Mouse (Mus musculus) embryonic fibroblast, embryonic 13.5 days (primary cell): Measurements from ENCODE around the gene Hba-x. TPM values are rescaled to one million over a fixed set of nuclear protein-coding genes. Genes with fewer than 3 reads are reported as not detected.
A peak's percentile ranks its signal among the peaks of the same experiment; 100 is the strongest.

ENCODE experiments used
- H3K27ac ChIP-seq: 2 replicates; pipeline ENCODE4 v1.5.1; 2012; ENCODE audit warnings: low read length, control low read depth, inconsistent platforms; ENCODE audit not compliant: insufficient read depth
- H3K4me1 ChIP-seq: 2 replicates; pipeline ENCODE4 v1.6.1; 2011; ENCODE audit warnings: low read length; ENCODE audit not compliant: control insufficient read depth, insufficient read depth
- H3K4me3 ChIP-seq: 2 replicates; pipeline ENCODE4 v1.5.1; 2011; ENCODE audit warnings: mild to moderate bottlenecking, control low read depth, low read length; ENCODE audit not compliant: insufficient read depth
- CTCF ChIP-seq: IDR thresholded peaks from 2 replicates; pipeline ENCODE4 v1.5.1; 2011; ENCODE audit warnings: mild to moderate bottlenecking, control low read depth, low read length, moderate library complexity, borderline replicate concordance; ENCODE audit not compliant: insufficient read depth
- POLR2A ChIP-seq: IDR thresholded peaks from 2 replicates; pipeline ENCODE4 v1.6.1; 2011; ENCODE audit warnings: low read depth, mild to moderate bottlenecking, control low read depth, low read length, moderate library complexity
- polyA plus RNA-seq: library from polyadenylated mRNA; stranded (reverse); fragments of >200 nt; gene quantifications from 2 replicates; pipeline ENCODE4 v1.2.4, GENCODE M21; 2011; ENCODE audit warnings: low read depth; ENCODE audit not compliant: missing spikeins, insufficient read length

Hba-x gene
- polyA plus RNA-seq, 1 experiment: not detected

- H3K27ac ChIP-seq: peak overlapping the region; percentile 73; the same call in 1 of the 2 replicates
- TF ChIP-seq CTCF (no peak), POLR2A (no peak)
- 0 out of 2 replicates have a peak overlapping the region, but pooled peaks have one; percentile 9 for H3K4me3 ChIP-seq
- peaks cover 30% of the 10 kb centered on the region for H3K4me1 ChIP-seq
These were observed 10.0 kb upstream of the Hba-x start for GRCm38 (mm10) chr11:32266194-32266593.

- Histone ChIP-seq H3K4me1 (peaks cover 27% of the 10 kb centered on the region), H3K4me3 (peak overlapping the region; percentile 97), H3K27ac (peak overlapping the region; percentile 95)
- TF ChIP-seq POLR2A: no peak
- TF ChIP-seq CTCF: no peak
These were observed 9.4 kb upstream of the Hba-x start for GRCm38 (mm10) chr11:32266776-32267175.

GRCm38 (mm10) chr11:32267188-32267884 lies 8.9 kb upstream of the Hba-x start, which contains the start of gene Nprl3:
Gene Nprl3 (minus strand): TSS chr11:32267707.
- Histone ChIP-seq H3K4me1 (peaks cover 21% of the 10 kb centered on the region), H3K27ac (peak within 1 kb of the TSS; percentile 95), H3K4me3 (peak within 1 kb of the TSS; percentile 97)
- TF ChIP-seq POLR2A (peak; percentile 92), CTCF (no peak)

GRCm38 (mm10) chr11:32267964-32268363 lies 8.2 kb upstream of the Hba-x start:
- no peak for TF ChIP-seq CTCF
- peak overlapping the region; percentile 95 for H3K27ac ChIP-seq
- no peak overlapping the region for H3K4me3 ChIP-seq
- peaks cover 15% of the 10 kb centered on the region for H3K4me1 ChIP-seq

GRCm38 (mm10) chr11:32268952-32269351 lies 7.2 kb upstream of the Hba-x start:
- Histone ChIP-seq H3K4me3 (no peak overlapping the region), H3K4me1 (peaks cover 8% of the 10 kb centered on the region), H3K27ac (no peak overlapping the region)
- TF ChIP-seq POLR2A (no peak), CTCF (no peak)

- TF ChIP-seq CTCF (no peak), POLR2A (no peak)
- no peak overlapping the region for H3K4me3 ChIP-seq
- H3K27ac ChIP-seq: no peak overlapping the region
- peaks cover 4% of the 10 kb centered on the region; the same call in 1 of the 2 replicates for H3K4me1 ChIP-seq
These were observed 5.0 kb upstream of the Hba-x start for GRCm38 (mm10) chr11:32271178-32271577.

- Histone ChIP-seq H3K4me1 (no peaks in the 10 kb centered on the region), H3K27ac (no peak overlapping the region), H3K4me3 (no peak overlapping the region)
- TF ChIP-seq POLR2A (no peak), CTCF (no peak)
These were observed 1.7 kb downstream of the Hba-x start for GRCm38 (mm10) chr11:32277736-32278457.

- no peaks in the 10 kb centered on the region for H3K4me1 ChIP-seq
- H3K27ac ChIP-seq: no peak overlapping the region
- TF ChIP-seq CTCF (no peak), POLR2A (no peak)
- H3K4me3 ChIP-seq: no peak overlapping the region
These were observed 2.3 kb downstream of the Hba-x start for GRCm38 (mm10) chr11:32278458-32278957.

GRCm38 (mm10) chr11:32280646-32281045 lies 4.4 kb downstream of the Hba-x start:
- H3K27ac ChIP-seq: no peak overlapping the region
- H3K4me3 ChIP-seq: no peak overlapping the region
- no peaks in the 10 kb centered on the region for H3K4me1 ChIP-seq
- TF ChIP-seq POLR2A (no peak), CTCF (no peak)
